Mouse (Mus musculus) stomach, embryonic 15.5 days (tissue): ENCODE measurements around the gene Glis2. TPM values are rescaled to one million over a fixed set of nuclear protein-coding genes. Genes with fewer than 3 reads are reported as not detected.

Experiments
- ATAC-seq: fragments of 200-750 bp; cut with Nextera tagmentation; 2 replicates; pipeline ENCODE4 v1.8.0; 2017; ENCODE audit warnings: low read depth, moderate number of reproducible peaks, moderate TSS enrichment; ENCODE audit not compliant: insufficient read depth, low FRiP score
- H3K27ac ChIP-seq: fragments of 300-500 bp; sonication (generic); 2 replicates; pipeline ENCODE4 v1.5.1; 2015; ENCODE audit warnings: mild to moderate bottlenecking, inconsistent platforms
- H3K27me3 ChIP-seq: fragments of 300-500 bp; sonication (generic); replicated peaks from 2 replicates; pipeline ENCODE4 v1.6.1; 2015; ENCODE audit warnings: inconsistent platforms
- H3K36me3 ChIP-seq: fragments of 300-500 bp; sonication (generic); 2 replicates; pipeline ENCODE4 v1.6.1; 2015; ENCODE audit warnings: inconsistent platforms
- H3K4me1 ChIP-seq: fragments of 300-500 bp; sonication (generic); 2 replicates; pipeline ENCODE4 v1.6.1; 2015; ENCODE audit warnings: inconsistent platforms
- H3K4me2 ChIP-seq: fragments of 300-500 bp; sonication (generic); 2 replicates; pipeline ENCODE4 v1.6.1; 2015; ENCODE audit warnings: mild to moderate bottlenecking, inconsistent platforms
- H3K4me3 ChIP-seq: fragments of 300-500 bp; sonication (generic); replicated peaks from 2 replicates; pipeline ENCODE4 v1.5.1; 2015; ENCODE audit warnings: inconsistent platforms
- H3K9ac ChIP-seq: fragments of 300-500 bp; sonication (generic); 2 replicates; pipeline ENCODE4 v1.6.1; 2015; ENCODE audit warnings: inconsistent platforms
- H3K9me3 ChIP-seq: fragments of 300-500 bp; sonication (generic); 2 replicates; pipeline ENCODE4 v1.6.1; 2016; ENCODE audit warnings: inconsistent platforms
- WGBS: fragments of 180-500 bp; shearing (Covaris S2); methylation state at CpG from one replicate; pipeline ENCODE4 v1.1.7; 2015; 5-methylcytosine and 5-hydroxymethylcytosine counted together
- polyA plus RNA-seq: library from polyadenylated mRNA; unstranded; fragments of >200 nt; fragmentation: Nextera tagmentation; extraction: Ambion mirVana; gene quantifications from 2 replicates; pipeline ENCODE4 v1.2.1, GENCODE M21; 2015

Gene Glis2
- polyA plus RNA-seq, 1 experiment from 2014 or later = 30.6 TPM

DNA sequence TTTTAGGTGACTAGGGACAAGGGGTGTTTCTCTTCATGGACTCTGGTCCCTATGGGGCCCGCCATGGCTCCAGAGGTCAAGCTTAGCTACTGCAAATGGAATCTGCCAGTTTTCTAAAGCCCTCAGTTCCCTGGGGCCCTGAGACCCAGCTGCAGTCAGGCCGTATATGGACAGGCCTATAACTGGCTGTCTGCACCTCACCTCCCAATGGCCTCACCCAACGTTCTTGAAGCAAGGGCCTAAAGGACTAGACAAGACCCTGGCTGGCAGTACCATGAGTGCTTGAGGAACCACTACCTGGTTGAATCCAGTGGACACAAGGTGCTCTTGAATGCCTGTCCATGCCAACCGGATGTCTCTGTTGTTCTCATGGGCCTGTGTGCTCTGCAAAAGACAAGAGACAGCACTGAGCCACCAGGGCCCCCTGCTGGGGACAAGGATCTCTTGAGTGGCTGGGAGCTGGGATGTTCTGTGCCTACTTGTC is 60.8 kb downstream of the Glis2 start:
- Histone ChIP-seq H3K9me3 (no peaks in the 10 kb centered on the region), H3K36me3 (peaks cover 22% of the 10 kb centered on the region), H3K27me3 (no peaks in the 10 kb centered on the region), H3K4me1 (peaks cover 36% of the 10 kb centered on the region), H3K27ac (peak overlapping the region; percentile 61), H3K4me3 (no peak overlapping the region), H3K9ac (no peak overlapping the region), H3K4me2 (no peak overlapping the region)
- WGBS = 57% methylated on average over 4 of the region's 4 CpGs
- ATAC-seq = no peak

DNA sequence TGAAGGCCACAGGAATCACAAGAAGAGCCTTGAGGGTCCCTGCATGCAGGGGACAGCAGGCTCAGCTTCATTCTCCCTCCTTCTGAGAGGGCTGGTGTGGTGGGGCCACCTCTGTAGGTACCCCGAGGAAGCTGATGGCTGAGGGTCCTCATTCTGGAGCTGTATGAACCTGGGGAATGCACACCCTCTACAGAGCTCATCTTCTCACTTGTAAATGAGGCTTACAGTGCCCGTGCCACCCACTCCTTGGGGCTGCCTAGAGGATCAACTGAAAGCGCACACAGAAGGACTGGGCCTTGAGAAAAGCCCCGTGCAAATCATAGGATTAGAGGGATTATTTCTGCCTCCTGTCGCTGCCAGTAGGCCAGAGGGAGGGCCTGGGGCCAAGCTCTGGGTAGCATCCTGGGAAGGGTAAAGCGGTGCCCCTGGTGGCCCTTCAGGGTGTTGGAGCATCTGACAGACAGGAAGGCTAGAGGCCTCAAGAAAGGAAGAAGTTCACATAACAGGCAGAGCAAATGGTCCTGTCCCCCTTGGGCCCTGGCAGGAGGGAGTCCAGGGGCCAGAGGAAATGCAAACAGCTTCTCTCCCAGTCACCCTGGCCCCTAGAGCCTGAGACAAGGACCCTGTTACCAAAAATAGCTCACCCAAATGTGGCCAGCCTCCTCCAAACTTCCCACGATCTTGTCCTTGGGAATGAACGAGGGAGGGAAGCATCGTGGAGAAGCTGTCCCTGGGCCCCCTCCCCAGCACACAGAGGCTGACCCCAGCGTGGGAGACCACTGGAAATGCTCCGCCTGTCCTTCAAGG is 61.5 kb downstream of the Glis2 start:
- H3K27ac ChIP-seq = peak overlapping the region; percentile 61
- H3K9ac ChIP-seq = no peak overlapping the region
- H3K4me3 ChIP-seq = no peak overlapping the region
- no peaks in the 10 kb centered on the region for H3K27me3 ChIP-seq
- no peak for ATAC-seq
- peaks cover 16% of the 10 kb centered on the region; the same call in 1 of the 2 replicates for H3K36me3 ChIP-seq
- H3K4me1 ChIP-seq = peaks cover 36% of the 10 kb centered on the region
- WGBS = 28% methylated on average over 11 of the region's 11 CpGs
- H3K4me2 ChIP-seq = no peak overlapping the region
- no peaks in the 10 kb centered on the region for H3K9me3 ChIP-seq

DNA sequence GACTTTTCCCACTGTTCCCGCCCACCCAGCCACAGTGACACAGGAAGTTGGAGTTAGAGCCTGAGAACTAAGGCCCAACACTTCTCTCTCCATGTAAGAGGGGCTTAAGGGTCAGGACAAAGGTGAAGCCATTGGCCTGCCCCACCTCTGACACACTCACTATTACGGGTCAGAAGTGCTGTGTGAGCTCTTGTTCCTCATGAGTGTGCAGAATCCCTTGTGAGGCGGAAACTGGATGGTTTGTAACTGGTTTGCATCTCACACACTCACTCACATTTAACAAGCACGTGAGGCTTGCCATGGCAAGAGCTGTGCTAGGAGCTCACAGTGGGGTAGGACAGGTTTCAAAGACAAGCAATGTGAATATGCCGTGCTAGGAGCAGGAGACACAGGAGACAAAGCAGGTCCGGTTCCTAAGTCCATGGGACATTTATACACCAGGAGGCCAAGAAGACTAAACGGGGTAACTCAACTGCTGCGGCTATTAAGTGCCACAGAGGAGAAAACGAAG is 62.1 kb downstream of the Glis2 start:
- Histone ChIP-seq H3K4me2 (no peak overlapping the region), H3K9me3 (no peaks in the 10 kb centered on the region), H3K27me3 (no peaks in the 10 kb centered on the region), H3K4me1 (peaks cover 32% of the 10 kb centered on the region), H3K9ac (no peak overlapping the region), H3K27ac (peak overlapping the region; percentile 55), H3K36me3 (peaks cover 20% of the 10 kb centered on the region), H3K4me3 (no peak overlapping the region)
- 68% methylated on average over 9 of the region's 9 CpGs for WGBS
- ATAC-seq = no peak

DNA sequence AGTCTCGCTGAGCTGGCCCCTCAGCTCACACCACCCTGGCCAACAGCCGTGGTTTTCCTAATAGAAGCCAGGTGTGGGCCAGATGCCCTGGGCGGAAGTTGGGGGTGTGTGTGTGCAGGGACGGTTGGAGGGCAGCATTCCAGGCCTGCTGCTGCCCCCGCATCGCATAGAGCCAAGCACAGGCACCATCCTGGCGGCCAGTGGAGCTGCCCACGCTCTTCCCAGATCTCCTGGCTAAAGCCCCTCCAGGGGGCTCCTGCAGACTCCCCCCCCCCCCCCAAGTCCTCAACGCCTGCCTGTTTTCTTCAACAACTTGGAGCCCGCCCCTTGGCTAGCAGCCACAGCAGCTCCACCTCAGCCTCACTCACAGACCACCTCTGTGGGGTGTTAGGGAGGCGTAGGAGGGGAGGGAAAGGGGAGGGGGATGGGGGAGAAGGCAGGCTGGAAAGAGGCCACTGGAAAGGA is 64.3 kb downstream of the Glis2 start:
- H3K27me3 ChIP-seq = no peaks in the 10 kb centered on the region
- H3K4me3 ChIP-seq = no peak overlapping the region
- ATAC-seq = peak; percentile 53
- H3K4me2 ChIP-seq = 0 out of 2 replicates have a peak overlapping the region, but pooled peaks have one; percentile 23
- H3K36me3 ChIP-seq = peaks cover 4% of the 10 kb centered on the region; the same call in 1 of the 2 replicates
- no peak overlapping the region for H3K9ac ChIP-seq
- peaks cover 27% of the 10 kb centered on the region for H3K4me1 ChIP-seq
- 38% methylated on average over 10 of the region's 11 CpGs for WGBS
- H3K27ac ChIP-seq = peak overlapping the region; percentile 68
- H3K9me3 ChIP-seq = no peaks in the 10 kb centered on the region

DNA sequence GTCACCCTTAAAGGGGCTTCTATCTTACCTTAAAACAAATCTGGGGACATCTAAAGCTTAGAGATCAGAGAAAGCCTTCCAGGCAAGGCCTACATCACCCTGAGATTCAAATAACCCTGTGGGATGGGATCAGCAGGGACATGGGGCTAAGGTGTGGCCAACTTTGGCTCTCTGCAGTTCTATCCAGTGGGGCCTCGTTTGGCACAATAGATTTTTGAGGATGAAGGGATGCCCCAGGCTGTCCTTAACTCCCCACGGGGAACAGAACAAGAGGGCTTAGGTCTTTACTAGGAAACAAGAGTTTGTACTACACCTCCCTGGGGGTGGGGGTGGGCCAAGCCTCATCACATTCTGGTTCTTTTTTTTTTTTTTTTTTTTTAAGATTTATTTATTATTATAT is 64.8 kb downstream of the Glis2 start:
- WGBS = 46% methylated on average over 2 of the region's 2 CpGs
- Histone ChIP-seq H3K4me2 (0 out of 2 replicates have a peak overlapping the region, but pooled peaks have one; percentile 23), H3K27me3 (no peaks in the 10 kb centered on the region), H3K36me3 (peaks cover 4% of the 10 kb centered on the region; the same call in 1 of the 2 replicates), H3K4me1 (peaks cover 27% of the 10 kb centered on the region), H3K27ac (peak overlapping the region; percentile 68), H3K4me3 (no peak overlapping the region), H3K9ac (no peak overlapping the region), H3K9me3 (no peaks in the 10 kb centered on the region)
- ATAC-seq = no peak

DNA sequence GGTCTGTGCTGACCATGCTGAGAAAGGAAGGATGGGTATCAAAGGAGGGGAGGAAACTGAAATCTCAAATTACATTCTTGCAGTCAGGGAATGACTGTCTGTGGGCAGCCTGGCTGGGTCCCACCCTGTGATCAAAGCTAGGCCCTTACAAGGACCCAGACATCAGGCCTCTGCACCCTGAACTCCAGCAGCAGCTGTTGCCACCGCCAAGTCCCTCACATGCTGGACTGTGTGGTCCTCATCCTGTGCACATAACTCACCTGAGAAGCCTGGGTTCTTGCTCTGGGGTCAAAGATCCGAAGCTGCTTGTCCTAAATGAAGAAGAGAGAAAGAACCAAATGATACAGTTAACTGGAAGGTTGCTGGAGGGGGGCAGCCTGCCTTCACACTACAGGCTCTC is 67.1 kb downstream of the Glis2 start:
- H3K27me3 ChIP-seq = no peaks in the 10 kb centered on the region
- WGBS = 56% methylated on average over 2 of the region's 2 CpGs
- H3K9ac ChIP-seq = no peak overlapping the region
- H3K36me3 ChIP-seq = peaks cover 4% of the 10 kb centered on the region; the same call in 1 of the 2 replicates
- H3K4me1 ChIP-seq = peaks cover 9% of the 10 kb centered on the region
- ATAC-seq = no peak
- H3K4me2 ChIP-seq = no peak overlapping the region
- H3K27ac ChIP-seq = no peak overlapping the region
- H3K9me3 ChIP-seq = no peaks in the 10 kb centered on the region
- no peak overlapping the region for H3K4me3 ChIP-seq

DNA sequence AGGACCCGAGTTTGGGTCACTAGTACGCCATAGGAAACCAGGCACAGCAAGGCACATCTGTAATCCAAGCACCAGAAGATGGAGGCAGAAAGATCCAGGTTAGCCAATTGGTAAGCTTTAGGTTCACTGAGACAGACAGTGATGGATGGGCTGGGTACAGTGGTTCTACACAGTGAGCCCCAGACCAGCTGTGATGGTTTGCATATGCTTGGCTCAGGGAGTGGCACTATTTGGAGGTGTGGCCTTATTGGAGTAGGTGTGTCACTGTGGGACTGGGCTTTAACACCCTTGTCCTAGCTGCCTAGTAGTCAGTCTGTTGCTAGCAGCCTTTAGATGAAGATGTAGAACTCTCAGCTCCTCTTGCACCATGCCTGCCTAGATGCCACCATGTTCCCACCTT is 69.3 kb downstream of the Glis2 start:
- WGBS = 81% methylated on average over 2 of the region's 2 CpGs
- ATAC-seq = no peak
- Histone ChIP-seq H3K9me3 (no peaks in the 10 kb centered on the region), H3K4me2 (no peak overlapping the region), H3K36me3 (peaks cover 9% of the 10 kb centered on the region; the same call in 1 of the 2 replicates), H3K4me3 (no peak overlapping the region), H3K27ac (no peak overlapping the region), H3K27me3 (no peaks in the 10 kb centered on the region), H3K9ac (no peak overlapping the region), H3K4me1 (peaks cover 6% of the 10 kb centered on the region)

DNA sequence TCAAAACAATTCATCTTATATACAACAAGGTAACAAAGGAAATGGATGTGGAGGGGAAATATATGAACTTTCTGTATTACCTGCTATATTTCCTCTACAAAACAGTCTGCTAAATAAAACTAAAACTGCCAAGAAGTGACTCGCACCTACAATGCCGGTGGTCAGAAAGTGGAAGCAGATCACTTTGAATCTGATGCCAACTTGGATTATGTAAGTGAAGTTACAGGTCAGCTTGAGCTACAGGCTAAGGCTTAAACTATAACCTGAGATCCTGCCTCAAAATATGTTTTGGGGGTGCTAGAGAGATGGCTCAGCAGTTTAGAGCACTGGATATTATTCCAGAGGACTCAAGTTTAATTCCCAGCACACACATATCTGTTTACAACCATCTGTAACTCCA is 71.2 kb downstream of the Glis2 start:
- H3K9ac ChIP-seq = no peak overlapping the region
- H3K27me3 ChIP-seq = no peaks in the 10 kb centered on the region
- ATAC-seq = no peak
- no peak overlapping the region for H3K27ac ChIP-seq
- H3K9me3 ChIP-seq = no peaks in the 10 kb centered on the region
- H3K4me3 ChIP-seq = no peak overlapping the region
- H3K4me1 ChIP-seq = no peaks in the 10 kb centered on the region
- H3K4me2 ChIP-seq = no peak overlapping the region
- 96% methylated on average over 2 of the region's 2 CpGs for WGBS
- H3K36me3 ChIP-seq = peaks cover 9% of the 10 kb centered on the region

DNA sequence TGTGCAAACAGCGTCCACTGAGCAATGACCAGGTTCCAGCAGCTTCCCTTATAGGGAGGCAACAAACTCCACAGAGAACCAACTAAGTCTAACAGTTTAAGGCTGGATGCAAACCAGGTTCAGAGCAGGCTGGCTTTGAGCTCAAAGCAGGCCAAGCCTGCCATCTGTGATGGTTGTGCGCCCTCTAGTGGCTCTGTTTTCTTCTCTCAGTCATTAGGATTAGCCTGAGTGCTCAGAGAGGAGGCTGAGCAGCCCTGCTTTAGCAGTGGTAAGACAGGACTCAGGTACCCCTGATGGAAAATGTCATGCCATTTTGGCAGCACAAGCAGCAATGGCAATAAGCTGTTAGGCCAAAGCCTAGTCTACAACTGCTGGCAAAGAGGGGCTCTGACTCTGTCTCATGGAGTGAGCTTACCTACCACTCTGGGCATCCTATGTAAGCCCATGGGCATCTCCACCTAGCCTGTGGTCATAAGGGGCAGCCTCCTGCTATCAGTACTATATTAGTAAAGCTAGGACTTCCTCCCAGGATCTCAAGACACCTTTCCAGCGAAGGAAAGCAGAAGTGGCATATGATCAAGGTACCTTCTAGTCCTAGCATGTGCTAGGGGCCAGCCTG is 72.8 kb downstream of the Glis2 start:
- Histone ChIP-seq H3K9me3 (no peaks in the 10 kb centered on the region), H3K27ac (no peak overlapping the region), H3K4me1 (no peaks in the 10 kb centered on the region), H3K36me3 (peaks cover 5% of the 10 kb centered on the region; the same call in 1 of the 2 replicates), H3K4me3 (no peak overlapping the region), H3K4me2 (no peak overlapping the region), H3K9ac (no peak overlapping the region), H3K27me3 (no peaks in the 10 kb centered on the region)
- WGBS = 27% methylated on average over 3 of the region's 3 CpGs
- ATAC-seq = peak; percentile 79

DNA sequence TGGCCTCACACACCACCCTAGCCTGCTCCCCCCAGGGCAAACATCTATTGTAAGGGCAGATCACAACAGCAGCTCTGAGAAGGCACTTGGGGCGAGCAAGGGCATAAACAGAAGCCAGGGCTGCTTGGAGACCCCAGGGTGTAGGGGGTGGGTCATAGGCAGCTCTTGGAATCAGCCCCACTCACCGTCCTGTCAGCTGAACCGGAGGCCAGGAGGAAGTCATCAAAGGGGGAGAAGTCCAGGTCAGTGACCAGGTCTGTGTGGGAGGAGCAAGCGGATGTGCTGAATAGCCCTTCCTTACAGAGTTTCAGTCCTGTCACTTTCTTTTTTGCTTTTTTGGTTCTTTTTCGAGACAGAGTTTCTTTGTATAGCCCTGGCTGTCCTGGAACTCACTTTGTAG is 75.8 kb downstream of the Glis2 start:
- no peak overlapping the region for H3K9ac ChIP-seq
- H3K4me3 ChIP-seq = no peak overlapping the region
- no peaks in the 10 kb centered on the region for H3K9me3 ChIP-seq

DNA sequence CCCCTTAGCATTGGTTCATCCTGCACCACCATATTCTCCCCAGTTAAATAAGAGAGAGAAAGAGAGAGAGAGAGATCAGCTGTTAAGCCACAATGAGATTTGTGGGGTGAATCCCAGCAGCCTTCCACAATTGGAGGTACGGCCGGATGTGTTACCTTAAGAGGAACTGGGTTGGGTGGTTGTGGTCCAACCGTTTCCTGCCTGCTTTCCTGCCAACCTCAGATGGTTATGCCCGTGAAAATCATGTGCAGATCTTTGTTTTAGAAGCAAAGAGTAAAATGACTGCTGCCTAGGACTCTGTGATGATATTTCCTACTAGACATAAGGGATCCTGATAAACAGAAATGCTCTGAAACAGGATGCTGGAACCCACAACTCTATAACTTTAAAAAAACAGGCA is 79.6 kb downstream of the Glis2 start:
- H3K4me3 ChIP-seq = no peak overlapping the region
- H3K4me2 ChIP-seq = no peak overlapping the region
- H3K9me3 ChIP-seq = no peaks in the 10 kb centered on the region
- ATAC-seq = no peak
- WGBS = 80% methylated on average over 4 of the region's 4 CpGs
- peaks cover 8% of the 10 kb centered on the region; the same call in 1 of the 2 replicates for H3K36me3 ChIP-seq
- H3K9ac ChIP-seq = no peak overlapping the region
- peaks cover 6% of the 10 kb centered on the region for H3K4me1 ChIP-seq
- H3K27ac ChIP-seq = no peak overlapping the region
- no peaks in the 10 kb centered on the region for H3K27me3 ChIP-seq

More for the DNA sequence above, 75.8 kb downstream of the Glis2 start:
- no peaks in the 10 kb centered on the region for H3K27me3 ChIP-seq
- peaks cover 8% of the 10 kb centered on the region; the same call in 1 of the 2 replicates for H3K36me3 ChIP-seq
- no peak overlapping the region for H3K4me2 ChIP-seq
- no peak overlapping the region for H3K27ac ChIP-seq
- 81% methylated on average over 5 of the region's 5 CpGs for WGBS
- H3K4me1 ChIP-seq = no peaks in the 10 kb centered on the region
- no peak for ATAC-seq
